Mouse (Mus musculus): ENCODE data around the gene Cic.

Gene Cic

DNA sequence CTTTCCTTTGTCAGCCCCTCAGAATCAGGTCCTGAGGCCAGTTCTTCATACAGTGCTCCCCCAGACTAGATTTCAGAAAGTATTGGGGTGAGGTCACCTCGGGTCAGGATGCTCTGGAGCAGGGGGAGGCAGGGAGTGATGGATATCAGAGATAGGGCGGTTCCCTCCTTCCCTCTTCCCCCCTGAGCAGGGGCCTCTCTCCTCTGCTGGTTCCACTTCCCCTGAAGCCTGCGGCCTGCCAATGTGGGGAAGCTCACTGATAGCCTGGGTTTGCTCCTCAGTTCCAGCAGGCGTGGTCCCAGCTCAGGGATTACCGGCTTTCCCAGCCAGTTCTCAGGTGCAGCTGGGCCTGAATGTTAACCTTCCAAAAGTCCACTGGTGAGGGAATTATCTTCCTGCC lies 16.1 kb downstream of the Cic start:
- no peak for DNase-seq (ENCODE audit: low spot score)

DNA sequence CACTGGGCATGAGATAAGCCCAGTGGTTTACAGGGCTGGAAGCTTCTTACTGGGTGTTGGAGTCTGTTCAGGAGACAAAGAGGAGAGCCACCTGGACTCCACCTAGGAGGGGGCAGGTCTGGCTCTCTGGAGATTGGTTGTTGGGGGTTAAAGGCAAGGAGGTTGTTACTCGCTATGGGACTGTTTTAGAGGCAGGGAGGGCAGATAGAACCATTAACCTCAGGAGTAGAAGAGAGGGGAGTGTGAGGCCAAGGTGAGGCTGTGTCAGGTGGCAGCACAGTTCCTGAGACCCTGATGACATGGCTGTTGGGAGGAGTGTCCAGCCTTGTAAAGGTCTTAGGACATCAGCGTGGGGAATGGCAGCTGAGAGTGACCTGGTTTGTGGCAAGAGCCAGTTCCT lies 16.7 kb downstream of the Cic start:
- no peak for DNase-seq (ENCODE audit: low spot score)

DNA sequence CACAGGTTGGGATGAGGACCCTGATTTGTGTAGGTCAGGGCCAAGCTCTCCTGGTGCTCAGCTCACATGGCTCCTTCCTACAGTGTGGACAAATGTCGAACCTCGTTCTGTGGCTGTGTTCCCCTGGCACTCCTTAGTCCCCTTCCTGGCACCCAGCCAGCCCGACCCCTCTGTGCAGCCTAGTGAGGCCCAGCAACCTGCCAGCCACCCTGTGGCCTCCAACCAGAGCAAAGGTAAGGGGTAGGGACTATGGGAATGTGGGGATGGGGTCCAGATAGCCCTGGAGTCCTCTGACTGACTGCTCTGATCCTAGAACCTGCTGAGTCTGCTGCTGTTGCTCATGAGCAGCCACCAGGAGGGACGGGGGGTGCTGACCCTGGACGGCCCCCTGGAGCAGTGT lies 17.3 kb downstream of the Cic start:
- DNase-seq (ENCODE audit: low spot score), result no peak

DNA sequence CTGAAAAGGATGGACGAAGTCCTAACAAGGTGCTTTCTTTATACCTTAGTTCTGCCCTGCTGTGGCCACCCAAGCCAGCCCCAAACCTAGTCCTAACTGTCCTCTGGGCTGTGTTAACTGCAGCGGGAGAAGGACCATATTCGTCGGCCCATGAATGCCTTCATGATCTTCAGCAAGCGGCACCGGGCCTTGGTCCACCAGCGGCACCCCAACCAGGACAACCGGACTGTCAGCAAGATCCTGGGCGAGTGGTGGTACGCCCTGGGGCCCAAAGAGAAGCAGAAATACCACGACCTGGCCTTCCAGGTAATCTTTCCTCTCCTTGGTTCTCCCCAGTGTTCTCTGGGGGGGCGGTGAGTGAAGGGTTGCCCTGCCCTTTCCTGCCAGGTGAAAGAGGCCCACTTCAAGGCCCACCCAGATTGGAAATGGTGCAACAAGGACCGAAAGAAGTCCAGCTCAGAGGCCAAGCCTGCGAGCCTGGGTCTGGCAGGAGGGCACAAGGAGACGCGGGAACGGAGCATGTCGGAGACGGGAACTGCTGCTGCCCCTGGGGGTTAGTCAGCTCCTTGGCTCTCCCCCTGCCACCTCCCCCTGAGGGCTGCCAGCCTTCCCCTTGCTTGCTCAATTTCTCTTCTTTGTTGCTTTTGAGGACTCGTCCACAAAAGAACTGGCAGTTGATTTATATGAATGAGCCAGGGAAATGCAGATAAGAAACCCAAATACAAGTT lies 18.2 kb downstream of the Cic start:
- DNase-seq (ENCODE audit: low spot score), result no peak

DNA sequence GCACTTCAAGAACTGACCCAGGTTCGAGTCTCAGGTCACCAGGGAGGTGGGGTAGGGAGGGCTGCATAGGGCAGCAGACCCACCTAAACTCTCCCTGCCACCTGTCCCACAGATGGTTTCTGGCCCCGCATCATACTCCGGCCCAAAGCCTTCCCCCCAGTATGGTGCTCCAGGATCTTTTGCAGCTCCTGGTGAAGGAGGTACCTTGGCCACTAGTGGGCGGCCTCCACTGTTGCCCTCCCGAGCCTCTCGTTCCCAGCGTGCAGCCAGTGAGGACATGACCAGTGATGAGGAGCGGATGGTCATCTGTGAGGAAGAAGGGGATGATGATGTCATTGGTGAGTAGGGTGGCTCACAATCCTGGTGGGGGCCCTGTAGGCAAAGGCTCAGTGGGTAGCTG lies 19.5 kb downstream of the Cic start:
- no peak for DNase-seq (ENCODE audit: low spot score)

DNA sequence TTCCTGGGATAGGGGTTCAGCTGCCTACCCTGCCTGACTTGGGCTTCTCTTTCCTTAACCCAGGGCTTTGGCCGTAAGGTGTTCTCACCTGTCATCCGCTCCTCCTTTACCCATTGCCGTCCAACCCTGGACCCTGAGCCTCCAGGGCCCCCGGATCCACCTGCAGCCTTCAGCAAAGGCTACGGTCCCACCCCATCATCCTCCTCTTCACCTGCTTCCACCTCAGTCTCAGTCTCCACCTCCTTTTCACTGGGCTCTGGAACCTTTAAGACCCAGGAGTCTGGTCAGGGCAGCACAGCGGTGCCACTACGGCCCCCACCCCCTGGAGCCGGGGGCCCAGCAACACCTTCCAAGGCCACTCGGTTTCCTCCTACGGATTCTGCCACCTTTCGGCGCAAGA lies 20.5 kb downstream of the Cic start:
- no peak for DNase-seq (ENCODE audit: low spot score)

DNA sequence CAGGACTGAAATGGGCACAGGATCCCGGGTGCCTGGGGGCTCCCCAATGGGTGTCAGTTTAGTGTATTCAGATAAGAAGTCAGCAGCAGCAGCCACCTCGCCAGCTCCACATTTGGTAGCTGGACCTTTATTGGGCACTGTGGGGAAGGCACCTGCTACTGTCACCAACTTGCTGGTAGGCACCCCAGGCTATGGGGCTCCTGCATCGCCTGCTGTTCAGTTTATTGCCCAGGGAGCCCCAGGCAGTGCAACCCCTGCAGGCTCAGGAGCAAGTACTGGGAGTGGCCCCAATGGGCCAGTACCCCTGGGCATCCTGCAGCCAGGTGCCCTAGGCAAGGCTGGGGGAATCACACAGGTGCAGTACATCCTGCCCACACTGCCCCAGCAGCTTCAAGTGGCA lies 21.2 kb downstream of the Cic start:
- no peak for DNase-seq (ENCODE audit: low spot score)

DNA sequence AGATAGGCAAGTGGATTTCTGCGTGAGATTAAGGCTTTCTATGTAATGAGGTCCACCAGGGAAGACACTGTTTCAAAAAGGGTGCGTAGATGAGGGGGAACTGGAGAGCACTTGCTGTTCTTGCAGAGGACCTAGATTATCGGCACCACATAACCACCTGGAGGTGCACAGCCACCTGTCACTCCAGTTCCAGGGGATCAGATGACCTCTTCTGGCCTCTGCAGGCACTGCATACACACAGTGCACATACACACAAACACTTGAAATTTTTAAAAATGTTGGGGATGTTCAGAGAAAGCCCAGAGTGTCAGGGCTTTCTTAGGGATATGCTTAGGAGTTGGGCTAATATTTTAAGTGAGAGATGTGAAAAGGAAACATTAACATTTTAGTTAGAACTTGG lies 22.4 kb downstream of the Cic start:
- no peak for DNase-seq (ENCODE audit: low spot score)

DNA sequence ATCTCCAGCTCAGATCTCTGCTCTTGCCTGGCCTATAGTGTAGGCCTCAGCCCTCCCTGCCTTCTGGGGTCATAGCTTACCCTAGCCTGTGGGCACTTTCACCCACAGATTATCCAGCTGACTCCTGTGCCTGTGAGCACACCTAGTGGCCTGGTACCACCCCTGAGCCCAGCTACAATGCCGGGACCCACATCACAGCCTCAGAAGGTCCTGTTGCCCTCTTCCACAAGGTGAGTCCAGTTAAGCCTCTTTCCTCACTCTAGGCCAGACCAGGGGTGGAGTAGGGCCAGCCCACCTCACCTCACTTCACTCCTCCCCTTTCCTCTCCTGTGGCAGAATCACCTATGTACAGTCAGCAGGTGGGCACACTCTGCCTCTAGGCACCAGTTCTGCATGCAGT lies 23.0 kb downstream of the Cic start:
- DNase-seq (ENCODE audit: low spot score), result no peak

DNA sequence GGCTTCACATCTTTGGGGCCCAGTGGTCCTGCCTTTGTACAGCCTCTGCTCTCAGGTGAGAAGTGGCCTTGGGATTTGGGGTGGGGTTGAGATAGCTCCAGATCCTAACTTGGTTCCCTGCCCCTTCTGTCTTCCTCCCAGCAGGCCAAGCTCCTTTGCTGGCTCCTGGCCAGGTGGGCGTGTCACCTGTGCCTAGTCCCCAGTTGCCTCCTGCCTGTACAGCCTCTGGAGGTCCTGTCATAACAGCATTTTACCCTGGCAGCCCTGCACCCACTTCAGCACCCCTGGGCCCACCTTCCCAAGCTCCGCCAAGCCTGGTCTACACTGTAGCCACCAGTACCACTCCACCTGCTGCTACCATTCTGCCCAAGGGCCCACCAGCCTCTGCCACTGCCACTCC lies 23.4 kb downstream of the Cic start:
- no peak for DNase-seq (ENCODE audit: low spot score)

DNA sequence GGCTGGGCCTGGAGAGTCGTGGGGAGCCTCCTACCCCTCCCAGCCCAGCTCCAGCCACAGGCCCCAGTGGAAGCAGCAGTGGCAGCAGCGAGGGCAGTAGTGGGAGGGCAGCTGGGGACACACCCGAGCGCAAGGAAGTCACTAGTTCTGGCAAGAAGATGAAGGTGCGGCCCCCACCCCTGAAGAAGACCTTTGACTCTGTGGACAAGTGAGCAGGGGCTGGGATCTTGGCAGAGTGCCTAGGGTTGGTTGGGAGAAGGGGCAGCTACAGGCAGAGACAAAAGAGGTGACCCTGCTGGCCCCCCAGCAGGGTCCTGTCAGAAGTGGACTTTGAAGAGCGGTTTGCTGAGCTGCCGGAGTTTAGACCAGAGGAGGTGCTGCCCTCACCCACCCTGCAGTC lies 24.6 kb downstream of the Cic start:
- DNase-seq (ENCODE audit: low spot score), result no peak

DNA sequence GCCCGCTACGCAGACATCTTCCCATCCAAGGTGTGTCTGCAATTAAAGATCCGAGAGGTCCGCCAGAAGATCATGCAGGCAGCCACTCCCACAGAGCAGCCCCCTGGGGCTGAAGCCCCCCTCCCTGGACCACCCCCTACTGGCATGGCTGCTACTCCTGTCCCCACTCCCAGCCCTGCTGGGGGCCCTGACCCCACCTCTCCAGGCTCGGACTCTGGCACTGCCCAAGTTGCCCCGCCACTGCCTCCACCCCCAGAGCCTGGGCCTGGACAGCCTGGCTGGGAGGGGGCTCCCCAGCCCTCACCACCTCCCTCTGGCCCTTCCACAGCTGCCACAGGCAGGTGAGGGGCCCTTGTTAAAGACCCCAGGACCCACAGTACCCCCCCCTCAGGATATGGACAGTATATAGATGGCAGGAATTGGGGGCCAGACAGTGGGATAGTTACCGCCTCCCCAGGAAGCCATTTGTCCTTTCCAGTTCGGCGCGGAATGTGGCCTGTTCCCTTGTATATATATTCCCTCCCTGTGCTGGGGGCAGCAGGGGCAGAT lies 25.8 kb downstream of the Cic start:
- DNase-seq (ENCODE audit: low spot score), result no peak

DNA sequence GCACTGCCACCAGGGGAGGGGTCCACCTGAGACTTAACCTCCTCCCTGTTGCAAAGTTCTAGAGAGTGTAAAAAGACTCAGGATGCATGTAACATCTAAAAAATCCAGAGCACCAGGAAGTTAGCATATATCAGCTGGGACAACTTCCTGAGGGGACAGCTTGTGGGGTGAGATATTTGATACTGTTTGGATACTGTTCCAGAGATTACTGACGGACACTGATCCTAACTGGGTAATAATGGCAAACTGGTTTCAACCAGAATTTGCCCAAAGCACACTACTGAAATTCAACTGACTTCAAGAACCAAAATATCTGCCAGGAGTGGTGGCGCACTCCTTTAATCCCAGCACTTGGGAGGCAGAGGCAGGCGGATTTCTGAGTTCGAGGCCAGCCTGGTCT lies 27.0 kb downstream of the Cic start:
- DNase-seq (ENCODE audit: low spot score), result no peak

DNA sequence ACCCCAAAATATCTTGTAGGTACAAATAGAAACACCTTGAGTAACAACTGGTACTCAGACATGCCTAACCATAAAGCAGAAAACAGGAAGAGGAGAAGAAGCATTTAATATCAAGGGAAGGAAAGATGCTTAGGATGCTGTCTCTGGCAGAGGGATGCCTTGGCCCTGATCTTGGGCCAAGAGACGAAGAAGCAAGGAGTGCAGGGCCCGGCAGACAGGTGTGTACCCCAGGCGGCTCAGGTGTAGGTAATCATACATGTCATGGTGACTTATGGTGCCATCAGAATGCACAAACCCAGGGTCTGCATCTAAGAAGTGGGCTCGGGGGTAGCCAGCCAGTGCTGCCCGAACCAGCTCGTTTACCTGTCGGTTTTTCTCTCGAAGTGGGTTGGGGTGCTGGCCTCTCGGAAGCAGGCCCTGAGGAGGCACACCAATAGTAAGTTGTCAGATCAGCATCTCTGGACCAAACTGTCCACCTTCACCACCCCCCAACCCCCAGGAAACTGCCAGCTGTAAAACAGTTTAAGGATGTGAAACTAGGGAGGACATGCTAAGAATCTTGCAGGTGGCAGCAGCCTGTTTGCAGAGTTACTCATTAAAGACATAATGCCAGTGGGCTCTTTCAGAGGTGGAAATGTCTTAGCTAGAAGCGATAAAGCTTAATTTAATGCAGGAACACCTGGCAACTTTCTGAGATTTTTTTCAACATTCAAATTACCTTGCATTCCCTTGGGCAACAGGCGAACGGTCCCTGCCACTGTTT lies 27.6 kb downstream of the Cic start:
- DNase-seq (ENCODE audit: low spot score), result no peak

DNA sequence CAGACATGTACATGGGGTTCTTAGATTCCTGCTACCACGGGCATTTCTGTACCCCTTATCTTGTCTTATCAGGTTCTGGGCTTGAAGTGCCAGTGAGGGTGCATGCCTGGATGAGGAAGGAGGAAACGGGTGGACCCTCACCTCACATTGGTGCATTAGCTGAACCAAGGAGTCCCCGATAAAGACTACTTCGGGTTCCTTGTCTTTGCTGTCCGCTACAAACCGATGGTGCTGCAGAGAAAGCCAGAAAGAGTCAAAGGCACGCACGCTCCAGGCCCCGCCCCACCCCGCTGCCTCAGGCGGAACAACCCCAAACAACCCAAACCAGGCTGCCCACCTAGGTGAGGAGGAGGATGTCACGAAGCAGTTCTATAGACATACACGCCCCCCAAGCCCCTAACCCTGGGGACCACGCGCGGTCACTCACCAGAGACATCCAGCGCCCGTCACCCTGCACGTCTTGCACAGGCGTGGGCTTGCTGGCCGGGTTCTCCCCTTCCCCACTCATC lies 29.5 kb downstream of the Cic start:
- DNase-seq (ENCODE audit: low spot score), result no peak

DNA sequence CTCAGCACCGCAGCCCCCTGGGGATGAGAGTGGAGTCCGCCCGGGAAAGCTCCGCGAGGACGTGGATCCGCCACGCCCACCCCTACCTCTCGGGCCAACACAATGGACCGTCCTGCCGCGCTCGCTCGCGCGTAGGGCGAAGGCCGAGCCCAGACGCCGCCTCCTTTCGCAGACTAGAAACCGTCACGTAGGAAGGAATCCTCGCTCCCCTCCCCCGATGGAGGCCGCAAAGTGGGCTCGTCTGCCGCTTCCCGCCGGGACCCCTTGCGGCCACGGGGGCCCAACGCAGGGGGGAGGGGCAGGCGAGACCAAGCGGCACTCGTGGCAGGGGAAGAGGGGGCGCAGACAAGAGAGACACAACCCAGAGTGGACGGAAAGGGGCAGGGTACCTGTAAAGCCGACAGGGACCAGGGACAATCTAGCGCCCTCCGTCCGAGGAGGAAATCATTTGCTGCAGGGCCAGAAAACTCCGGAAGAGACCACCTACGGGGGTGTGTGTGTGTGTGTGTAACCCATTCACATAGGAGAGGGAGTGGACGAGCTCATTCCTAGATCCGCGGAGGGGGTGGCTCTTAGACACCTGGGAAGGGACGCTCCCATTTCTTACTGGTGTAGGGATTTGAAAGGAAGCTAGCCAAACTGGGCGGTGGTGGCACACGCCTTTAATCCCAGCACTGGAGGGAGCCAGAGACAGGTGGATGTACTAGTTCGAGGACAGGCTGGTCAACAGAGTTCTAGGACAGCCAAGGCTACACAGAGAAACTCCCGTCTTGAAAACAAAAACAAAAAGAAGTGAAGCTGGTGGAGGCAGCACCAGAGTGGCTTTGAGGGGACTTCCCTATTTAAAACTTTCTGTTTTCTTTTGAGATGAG lies 30.2 kb downstream of the Cic start, which contains the start of gene Pafah1b3:
Gene Pafah1b3, minus strand, starts transcription at position 533 of the 872 bp plus-strand sequence.
- DNase-seq (ENCODE audit: low spot score), result peak; percentile 72

DNA sequence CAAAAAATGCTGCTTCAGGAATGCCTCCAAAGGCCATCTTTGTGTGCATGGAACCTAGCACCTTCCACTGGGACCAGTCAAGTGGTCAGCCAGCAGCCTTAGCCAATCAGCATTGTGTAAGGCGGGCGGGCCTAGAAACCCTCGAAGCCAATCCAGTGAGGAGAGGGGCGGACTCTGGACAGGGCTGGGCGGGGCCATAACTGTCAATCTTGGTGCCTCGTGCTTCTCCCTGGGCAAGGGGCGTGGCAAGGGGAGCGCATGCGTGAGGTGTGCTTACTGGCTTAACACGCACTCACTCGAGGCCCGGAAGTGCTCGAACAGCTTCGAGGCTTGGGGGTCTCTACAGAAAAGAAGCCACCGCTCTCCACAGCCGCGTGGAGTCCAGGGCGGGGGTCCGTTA lies 33.6 kb downstream of the Cic start, which contains the start of gene Prr19:
Gene Prr19, plus strand, starts transcription at position 349 of the 400 bp plus-strand sequence.
- DNase-seq (ENCODE audit: low spot score), result no peak

DNA sequence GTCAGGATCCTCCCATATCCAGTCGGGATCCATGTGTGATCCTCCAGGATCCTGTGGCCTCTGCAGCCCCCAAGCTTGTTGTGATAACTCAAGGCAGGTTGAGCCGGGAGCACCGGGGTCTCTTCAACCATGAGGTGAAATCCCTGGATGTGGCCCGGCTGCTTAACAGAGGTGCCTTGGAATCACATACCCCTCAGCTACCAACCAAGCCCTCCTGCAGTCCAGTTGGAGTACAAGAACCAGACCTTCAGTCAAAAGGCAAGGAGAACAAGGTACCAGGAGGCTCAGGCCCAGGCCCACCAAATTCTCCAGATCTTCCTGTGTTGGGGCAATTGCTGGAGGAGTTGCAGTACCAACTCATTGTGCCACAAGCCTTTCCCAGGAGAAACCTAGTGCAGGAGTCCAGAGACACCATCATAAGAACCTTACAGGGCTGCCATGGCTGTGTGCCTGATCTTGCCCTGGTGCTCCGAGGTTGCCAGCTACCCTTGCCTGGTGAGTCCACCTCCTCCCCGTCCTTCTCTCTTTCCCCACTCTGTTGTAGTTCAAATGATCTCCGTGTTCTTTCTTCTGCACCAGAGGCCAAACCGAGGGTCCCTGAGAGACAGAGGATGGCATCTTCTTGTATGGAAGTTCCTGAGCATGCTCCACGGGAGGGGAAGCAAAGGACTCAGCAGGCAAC lies 35.6 kb downstream of the Cic start:
- DNase-seq (ENCODE audit: low spot score), result no peak

DNA sequence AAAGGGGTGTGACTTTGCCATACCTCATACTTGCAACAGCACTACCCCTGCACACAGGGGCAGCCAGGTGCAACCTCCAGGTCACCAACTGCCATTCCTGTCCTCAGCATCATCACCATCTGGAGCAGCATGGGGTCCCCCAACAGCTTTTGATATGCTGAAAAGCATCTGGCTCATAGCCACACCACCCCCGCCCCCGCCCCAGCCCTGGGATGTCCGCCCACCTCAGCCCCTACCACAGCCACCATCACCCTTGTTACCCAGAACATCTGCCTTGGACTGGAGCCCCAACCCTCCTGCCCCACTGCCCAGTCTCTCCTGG lies 36.1 kb downstream of the Cic start:
- DNase-seq (ENCODE audit: low spot score), result no peak

DNA sequence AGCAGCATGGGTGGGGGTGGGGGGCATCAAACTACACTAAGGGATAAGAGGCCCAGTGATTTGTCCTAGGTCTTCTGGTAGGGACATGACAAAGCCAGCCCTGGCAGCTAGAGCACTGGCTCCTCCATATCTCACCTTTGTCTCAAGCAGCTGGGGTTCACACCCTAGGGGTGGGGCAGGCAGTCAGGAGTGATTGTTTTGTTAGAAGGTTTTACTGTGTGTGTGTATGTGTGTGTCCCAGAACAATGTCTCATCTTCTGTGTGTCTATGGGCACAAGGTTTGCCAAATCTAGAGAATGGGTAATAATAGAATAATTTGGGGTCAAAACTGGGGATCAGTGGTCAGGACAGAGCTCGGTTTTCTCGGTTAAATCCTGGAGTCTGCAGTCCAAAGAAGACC lies 38.0 kb downstream of the Cic start:
- DNase-seq (ENCODE audit: low spot score), result no peak

DNA sequence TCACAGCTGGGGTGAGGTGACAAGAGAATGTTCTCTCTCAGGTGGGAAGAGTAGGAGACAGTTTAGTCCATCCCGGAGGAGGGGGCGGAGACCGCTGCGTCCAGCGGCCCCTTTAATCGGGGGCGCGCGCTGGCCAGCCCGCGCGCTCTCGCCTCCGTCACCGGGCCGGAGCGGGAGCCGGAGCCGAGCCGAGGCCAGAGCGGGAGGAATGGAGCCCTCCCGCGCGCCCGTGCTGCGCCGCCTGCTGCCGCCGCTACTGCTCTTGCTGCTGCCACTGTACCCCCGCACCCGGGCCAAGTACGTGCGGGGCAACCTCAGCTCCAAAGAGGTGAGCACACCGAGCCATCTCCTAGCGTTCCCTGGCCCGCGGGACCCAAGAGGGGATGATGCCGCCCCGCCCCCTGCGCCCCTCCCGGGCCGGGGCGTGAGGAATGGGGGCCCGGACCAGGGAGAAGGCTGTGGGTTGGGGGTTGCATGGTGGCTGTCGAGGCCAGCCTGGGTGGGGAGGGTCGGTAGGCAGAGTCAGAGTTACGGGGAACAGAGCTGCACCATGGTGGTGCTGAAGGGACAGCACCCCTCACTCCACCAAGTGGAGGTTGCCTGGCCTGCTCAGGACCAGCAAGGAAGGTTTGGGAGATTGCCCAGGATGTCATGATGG lies 38.6 kb downstream of the Cic start, which contains the start of gene Tmem145:
Gene Tmem145, plus strand, starts transcription at position 151 of the 658 bp plus-strand sequence.
- no peak for DNase-seq (ENCODE audit: low spot score)

All from ovary, postnatal 10 days (tissue).